Mouse (Mus musculus) cortical plate, adult 2 months (tissue): ENCODE measurements at regions not wholly inside any gene's neighbourhood (a gene's known extent, or its start where the extent isn't known, plus 50 kb on each side); places are given as distances from the start of the nearest gene placed in this dataset.

Source experiments
- H3K27ac ChIP-seq: fragments of 200-500 bp; 2 replicates; pipeline ENCODE4 v1.5.1; 2012; ENCODE audit warnings: low read length, control low read depth, inconsistent platforms; ENCODE audit not compliant: insufficient read depth
- H3K4me1 ChIP-seq: fragments of 200-500 bp; 2 replicates; pipeline ENCODE4 v1.6.1; 2011; ENCODE audit warnings: low read length; ENCODE audit not compliant: control insufficient read depth, insufficient read depth
- H3K4me3 ChIP-seq: fragments of 200-500 bp; 2 replicates; pipeline ENCODE4 v1.5.1; 2011; ENCODE audit warnings: mild to moderate bottlenecking, low read length, control low read depth; ENCODE audit not compliant: insufficient read depth
- CTCF ChIP-seq: fragments of 200-500 bp; IDR thresholded peaks from 2 replicates; pipeline ENCODE4 v1.5.1; 2011; ENCODE audit warnings: mild to moderate bottlenecking, control low read depth, low read length; ENCODE audit not compliant: insufficient read depth; ENCODE audit errors: extremely low read depth
- POLR2A ChIP-seq: fragments of 200-500 bp; IDR thresholded peaks from 2 replicates; pipeline ENCODE4 v1.6.1; 2011; ENCODE audit warnings: mild to moderate bottlenecking, low read length, control low read depth; ENCODE audit not compliant: insufficient read depth; ENCODE audit errors: extremely low read depth

- no peak for TF ChIP-seq POLR2A
- TF ChIP-seq CTCF: no peak
- Histone ChIP-seq H3K27ac (no peak overlapping the region), H3K4me3 (no peak overlapping the region), H3K4me1 (no peaks in the 10 kb centered on the region; the same call in 1 of the 2 replicates)
These were observed 87.5 kb upstream of the Zfp648 start for GRCm38 (mm10) chr1:154113291-154114050.

DNA sequence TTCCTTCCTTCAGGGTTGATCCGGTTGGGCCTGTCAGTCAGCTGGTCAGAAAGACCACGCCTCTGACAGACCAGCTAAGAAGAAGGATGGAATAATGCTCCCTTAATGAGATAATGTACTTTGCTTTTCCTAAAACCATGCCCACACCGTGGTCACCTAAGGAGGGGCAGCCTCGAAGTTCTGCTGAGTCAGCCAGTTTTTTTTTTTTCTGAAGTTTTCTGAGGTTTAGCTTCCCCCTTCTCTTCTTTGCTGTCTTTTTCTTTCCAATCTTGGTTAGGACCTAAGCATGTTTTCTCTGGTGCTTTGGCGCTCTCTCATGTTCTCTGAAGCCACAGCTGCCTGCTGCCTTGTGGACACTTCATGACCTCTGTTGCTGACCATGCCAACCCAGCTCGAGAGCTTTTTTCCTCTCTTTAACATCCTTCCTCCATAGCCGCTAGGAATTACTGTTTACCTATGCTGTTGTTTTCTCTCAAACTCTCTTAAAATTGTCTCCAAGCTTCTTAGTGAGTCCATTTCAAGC lies 84.7 kb upstream of the Zfp648 start:
- no peak overlapping the region for H3K4me3 ChIP-seq
- H3K27ac ChIP-seq: no peak overlapping the region
- TF ChIP-seq CTCF: no peak
- no peak for TF ChIP-seq POLR2A
- H3K4me1 ChIP-seq: no peaks in the 10 kb centered on the region; the same call in 1 of the 2 replicates

DNA sequence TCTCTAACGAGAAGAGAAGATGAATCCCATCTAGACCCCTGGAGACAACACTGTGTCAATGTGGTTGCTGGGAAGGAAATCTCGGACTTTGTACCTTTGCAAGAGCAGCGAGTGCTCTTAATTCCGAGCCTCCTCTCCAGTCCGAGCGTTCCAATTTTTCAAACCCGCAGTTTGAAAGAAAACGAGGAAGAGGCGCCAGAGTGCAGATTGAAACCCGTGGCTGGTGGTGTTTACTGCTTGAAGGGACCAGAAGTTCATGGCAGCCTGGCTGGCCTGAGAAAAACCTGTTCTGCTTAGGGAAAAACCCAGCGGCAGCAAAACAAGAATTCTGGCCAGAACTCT lies 83.7 kb upstream of the Zfp648 start:
- Histone ChIP-seq H3K4me1 (no peaks in the 10 kb centered on the region), H3K27ac (peak overlapping the region; percentile 52), H3K4me3 (no peak overlapping the region)
- TF ChIP-seq POLR2A: no peak
- no peak for TF ChIP-seq CTCF

GRCm38 (mm10) chr1:154117688-154118373 lies 83.2 kb upstream of the Zfp648 start:
- Histone ChIP-seq H3K4me3 (no peak overlapping the region), H3K27ac (peak overlapping the region; percentile 52), H3K4me1 (no peaks in the 10 kb centered on the region)
- TF ChIP-seq POLR2A (no peak), CTCF (peak; percentile 38)

DNA sequence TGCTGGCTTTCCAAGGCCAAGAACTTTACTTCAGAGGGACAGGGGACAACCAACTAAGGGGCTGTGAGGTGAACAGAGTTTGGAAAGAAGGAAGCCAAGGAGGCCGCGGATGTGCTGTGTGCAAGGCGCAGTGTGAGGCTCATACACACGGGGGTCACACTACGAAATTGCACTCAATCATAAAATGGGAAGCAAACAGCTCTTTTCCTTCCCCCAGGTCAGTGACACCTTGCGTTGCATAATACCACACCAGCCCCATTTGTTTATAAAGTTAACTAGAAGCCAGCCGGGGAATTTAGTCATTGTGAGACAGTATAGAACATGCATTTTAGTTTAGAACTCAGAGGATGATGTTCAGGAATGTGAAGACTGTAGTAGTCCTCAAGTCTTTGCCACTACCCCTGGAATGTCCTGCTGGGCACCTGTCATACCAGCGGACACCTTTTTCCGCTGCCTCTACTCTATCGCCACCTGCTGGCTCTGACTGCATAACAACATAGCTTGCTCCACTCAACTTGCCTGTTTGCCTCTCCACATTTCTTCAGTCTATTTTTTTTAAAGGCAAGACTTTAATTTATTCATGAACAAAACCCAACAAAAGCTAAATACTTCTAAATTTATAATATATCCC lies 82.5 kb upstream of the Zfp648 start:
- Histone ChIP-seq H3K4me1 (no peaks in the 10 kb centered on the region), H3K4me3 (no peak overlapping the region), H3K27ac (peak overlapping the region; percentile 52; the same call in 1 of the 2 replicates)
- TF ChIP-seq CTCF: peak; percentile 86
- no peak for TF ChIP-seq POLR2A

- Histone ChIP-seq H3K4me3 (no peak overlapping the region), H3K4me1 (no peaks in the 10 kb centered on the region), H3K27ac (peak overlapping the region; percentile 33; the same call in 1 of the 2 replicates)
- TF ChIP-seq CTCF: no peak
- TF ChIP-seq POLR2A: no peak
These were observed 81.4 kb upstream of the Zfp648 start for GRCm38 (mm10) chr1:154119611-154120010.

DNA sequence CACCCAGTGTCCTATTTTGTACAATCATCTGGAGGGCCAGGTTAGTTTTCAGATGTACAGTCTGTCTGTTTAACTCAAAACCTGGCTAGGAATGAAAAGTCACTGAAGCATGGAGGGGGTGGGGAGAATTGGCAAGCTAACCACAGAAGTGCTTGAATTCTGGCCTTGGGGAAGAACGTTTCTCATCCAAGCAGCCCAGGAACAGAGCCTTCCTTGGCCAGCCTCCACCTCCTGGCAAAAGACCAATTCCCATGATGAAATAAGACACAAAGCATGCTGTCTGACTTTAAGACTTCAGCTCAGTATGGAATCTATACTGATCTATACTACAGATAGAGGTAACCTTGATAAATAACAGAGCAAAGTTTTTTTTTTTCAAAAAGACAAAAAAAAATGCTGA lies 80.3 kb upstream of the Zfp648 start:
- Histone ChIP-seq H3K27ac (no peak overlapping the region), H3K4me1 (no peaks in the 10 kb centered on the region), H3K4me3 (no peak overlapping the region)
- TF ChIP-seq POLR2A: no peak
- no peak for TF ChIP-seq CTCF

- Histone ChIP-seq H3K27ac (no peak overlapping the region), H3K4me3 (no peak overlapping the region), H3K4me1 (no peaks in the 10 kb centered on the region)
- TF ChIP-seq POLR2A: no peak
- no peak for TF ChIP-seq CTCF
These were observed 76.0 kb upstream of the Zfp648 start for GRCm38 (mm10) chr1:154124981-154125380.

GRCm38 (mm10) chr1:154126487-154126886 lies 74.5 kb upstream of the Zfp648 start:
- H3K27ac ChIP-seq: no peak overlapping the region
- no peak for TF ChIP-seq CTCF
- no peak for TF ChIP-seq POLR2A
- H3K4me3 ChIP-seq: no peak overlapping the region
- H3K4me1 ChIP-seq: no peaks in the 10 kb centered on the region
